Mouse (Mus musculus): ENCODE data around the gene Sin3a. TPM values are rescaled to one million over a fixed set of nuclear protein-coding genes. Genes with fewer than 3 reads are reported as not detected.

Gene Sin3a
- polyA plus RNA-seq, 1 experiment: 83.3 TPM

GRCm38 (mm10) chr9:57156383-57156782 lies 84.5 kb downstream of the Sin3a start:
- TF ChIP-seq POLR2A (IDR thresholded peaks at IDR 0.05; ENCODE audit: low read depth, low read length) (no peak), CTCF (IDR thresholded peaks at IDR 0.05; ENCODE audit: extremely low read depth, insufficient read depth, insufficient read length, insufficient replicate concordance) (no peak)

DNA sequence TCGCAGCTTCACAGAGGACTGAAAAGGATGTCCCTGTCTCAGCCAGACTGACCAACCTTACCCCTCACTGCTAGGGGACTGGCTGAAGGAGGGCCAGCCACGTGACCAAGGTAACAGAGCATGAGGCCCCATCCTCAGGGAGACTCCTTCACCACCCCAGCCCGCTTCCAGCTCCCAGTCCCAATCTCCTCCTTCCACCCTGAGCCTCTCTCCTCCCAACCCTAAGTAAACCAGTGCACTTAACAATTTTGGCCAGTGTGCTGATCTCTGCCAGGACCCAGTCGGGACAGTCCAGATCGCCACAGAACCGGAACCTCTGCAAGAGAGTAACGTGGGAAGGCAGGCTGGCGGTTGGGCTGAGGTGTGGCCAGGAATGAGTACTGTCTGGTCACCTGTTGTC lies 85.0 kb downstream of the Sin3a start:
- no peak for TF ChIP-seq POLR2A (IDR thresholded peaks at IDR 0.05; ENCODE audit: low read depth, low read length)
- no peak for TF ChIP-seq CTCF (IDR thresholded peaks at IDR 0.05; ENCODE audit: extremely low read depth, insufficient read depth, insufficient read length, insufficient replicate concordance)
- Histone ChIP-seq H3K4me3 (ENCODE audit: extremely low read depth, insufficient read depth, insufficient read length) (no peak overlapping the region), H3K36me3 (ENCODE audit: control insufficient read depth, insufficient read depth, low read length) (peaks cover 8% of the 10 kb centered on the region), H3K27me3 (ENCODE audit: control insufficient read depth, insufficient read depth, low read length) (no peaks in the 10 kb centered on the region), H3K27ac (ENCODE audit: insufficient read depth, low read length) (no peak overlapping the region), H3K4me1 (ENCODE audit: control insufficient read depth, insufficient read depth, insufficient read length) (peaks cover 7% of the 10 kb centered on the region; the same call in 1 of the 2 replicates)
- no peak for DNase-seq (ENCODE audit: low read depth in 1 of 2, low spot score in 2 of 2)
- 89% methylated on average over 8 of the region's 8 CpGs for WGBS

More at GRCm38 (mm10) chr9:57156383-57156782, 84.5 kb downstream of the Sin3a start:
- no peaks in the 10 kb centered on the region for H3K27me3 ChIP-seq (ENCODE audit: control insufficient read depth, insufficient read depth, low read length)
- peaks cover 7% of the 10 kb centered on the region; the same call in 1 of the 2 replicates for H3K4me1 ChIP-seq (ENCODE audit: control insufficient read depth, insufficient read depth, insufficient read length)
- H3K27ac ChIP-seq (ENCODE audit: insufficient read depth, low read length): no peak overlapping the region
- DNase-seq (ENCODE audit: low read depth in 1 of 2, low spot score in 2 of 2): no peak
- H3K36me3 ChIP-seq (ENCODE audit: control insufficient read depth, insufficient read depth, low read length): peaks cover 8% of the 10 kb centered on the region
- WGBS: 93% methylated on average over 7 of the region's 7 CpGs
- H3K4me3 ChIP-seq (ENCODE audit: extremely low read depth, insufficient read depth, insufficient read length): no peak overlapping the region

DNA sequence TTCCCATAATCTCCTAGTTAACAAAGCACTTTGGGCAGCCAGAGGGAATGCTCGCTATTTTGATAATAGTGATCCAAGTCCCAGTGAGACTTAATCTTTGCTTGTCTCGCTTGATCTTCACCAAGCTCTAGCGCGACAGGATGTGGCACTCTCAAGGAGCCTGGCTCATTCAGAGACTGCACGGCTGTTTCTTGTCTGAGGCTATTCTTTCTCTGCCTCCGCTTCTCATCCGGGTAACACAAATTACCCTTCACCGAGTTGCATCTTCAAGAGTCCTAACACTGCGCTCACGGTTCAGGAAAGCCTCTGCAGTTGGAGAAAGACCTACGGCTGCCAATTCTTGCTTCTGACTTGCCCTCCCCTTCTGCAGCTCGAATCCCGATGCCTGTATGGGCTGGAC lies 85.7 kb downstream of the Sin3a start:
- 26% methylated on average over 13 of the region's 13 CpGs for WGBS
- no peak for DNase-seq (ENCODE audit: low read depth in 1 of 2, low spot score in 2 of 2)
- H3K27ac ChIP-seq (ENCODE audit: insufficient read depth, low read length): peak overlapping the region; percentile 28; the same call in 1 of the 2 replicates

GRCm38 (mm10) chr9:57158013-57158470 lies 86.2 kb downstream of the Sin3a start, which contains the start of gene Commd4:
Gene Commd4 (minus strand): TSS chr9:57158331.
- TF ChIP-seq POLR2A (IDR thresholded peaks at IDR 0.05; ENCODE audit: low read depth, low read length): no peak
- TF ChIP-seq CTCF (IDR thresholded peaks at IDR 0.05; ENCODE audit: extremely low read depth, insufficient read depth, insufficient read length, insufficient replicate concordance): no peak
- peak; percentile 78 to 84 for DNase-seq (ENCODE audit: low read depth in 1 of 2, low spot score in 2 of 2)
- Histone ChIP-seq H3K4me3 (ENCODE audit: extremely low read depth, insufficient read depth, insufficient read length) (peak within 1 kb of the TSS; percentile 89), H3K27ac (ENCODE audit: insufficient read depth, low read length) (peak within 1 kb of the TSS; percentile 28), H3K36me3 (ENCODE audit: control insufficient read depth, insufficient read depth, low read length) (peaks cover 8% of the 10 kb centered on the region), H3K4me1 (ENCODE audit: control insufficient read depth, insufficient read depth, insufficient read length) (peaks cover 7% of the 10 kb centered on the region; the same call in 1 of the 2 replicates), H3K27me3 (ENCODE audit: control insufficient read depth, insufficient read depth, low read length) (no peaks in the 10 kb centered on the region)
- WGBS: under 1% methylated on average over 24 of the region's 24 CpGs

More for the DNA sequence above, 85.7 kb downstream of the Sin3a start:
- TF ChIP-seq POLR2A (IDR thresholded peaks at IDR 0.05; ENCODE audit: low read depth, low read length): no peak
- TF ChIP-seq CTCF (IDR thresholded peaks at IDR 0.05; ENCODE audit: extremely low read depth, insufficient read depth, insufficient read length, insufficient replicate concordance): no peak
- H3K4me1 ChIP-seq (ENCODE audit: control insufficient read depth, insufficient read depth, insufficient read length): peaks cover 7% of the 10 kb centered on the region; the same call in 1 of the 2 replicates
- no peaks in the 10 kb centered on the region for H3K27me3 ChIP-seq (ENCODE audit: control insufficient read depth, insufficient read depth, low read length)
- H3K36me3 ChIP-seq (ENCODE audit: control insufficient read depth, insufficient read depth, low read length): peaks cover 8% of the 10 kb centered on the region
- peak overlapping the region; percentile 89 for H3K4me3 ChIP-seq (ENCODE audit: extremely low read depth, insufficient read depth, insufficient read length)

DNA sequence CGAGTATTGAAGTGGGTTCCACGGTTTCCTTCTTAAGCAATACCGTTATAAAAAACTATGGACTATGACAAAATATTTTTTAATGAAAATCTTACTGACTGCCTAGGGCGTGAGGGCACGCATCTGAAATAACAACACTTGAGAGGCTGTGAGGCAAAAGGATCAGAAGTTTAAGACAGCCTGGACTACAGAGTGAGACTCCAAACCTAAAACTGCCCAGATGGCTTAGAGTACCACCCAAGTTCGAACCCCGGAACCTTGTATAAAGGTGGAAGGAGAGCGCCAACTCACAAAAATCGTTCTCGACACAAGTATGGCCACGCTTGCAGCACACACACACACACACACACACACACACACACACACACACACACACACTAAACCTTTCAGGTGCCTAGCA lies 86.7 kb downstream of the Sin3a start:
- TF ChIP-seq CTCF (IDR thresholded peaks at IDR 0.05; ENCODE audit: extremely low read depth, insufficient read depth, insufficient read length, insufficient replicate concordance): no peak
- TF ChIP-seq POLR2A (IDR thresholded peaks at IDR 0.05; ENCODE audit: low read depth, low read length): no peak
- Histone ChIP-seq H3K4me1 (ENCODE audit: control insufficient read depth, insufficient read depth, insufficient read length) (peaks cover 7% of the 10 kb centered on the region; the same call in 1 of the 2 replicates), H3K36me3 (ENCODE audit: control insufficient read depth, insufficient read depth, low read length) (peaks cover 8% of the 10 kb centered on the region), H3K27me3 (ENCODE audit: control insufficient read depth, insufficient read depth, low read length) (no peaks in the 10 kb centered on the region), H3K4me3 (ENCODE audit: extremely low read depth, insufficient read depth, insufficient read length) (peak overlapping the region; percentile 89), H3K27ac (ENCODE audit: insufficient read depth, low read length) (no peak overlapping the region)
- DNase-seq (ENCODE audit: low read depth in 1 of 2, low spot score in 2 of 2): no peak
- whole genome bisulfite sequencing: 45% methylated on average over 11 of the region's 11 CpGs

GRCm38 (mm10) chr9:57162496-57162895 lies 90.7 kb downstream of the Sin3a start:
- no peak overlapping the region for H3K4me3 ChIP-seq (ENCODE audit: extremely low read depth, insufficient read depth, insufficient read length)
- H3K27ac ChIP-seq (ENCODE audit: insufficient read depth, low read length): no peak overlapping the region
- TF ChIP-seq CTCF (IDR thresholded peaks at IDR 0.05; ENCODE audit: extremely low read depth, insufficient read depth, insufficient read length, insufficient replicate concordance) (peak; percentile 4; the same call in 1 of the 2 replicates), POLR2A (IDR thresholded peaks at IDR 0.05; ENCODE audit: low read depth, low read length) (no peak)
- no peaks in the 10 kb centered on the region for H3K27me3 ChIP-seq (ENCODE audit: control insufficient read depth, insufficient read depth, low read length)
- H3K4me1 ChIP-seq (ENCODE audit: control insufficient read depth, insufficient read depth, insufficient read length): peaks cover under 1% of the 10 kb centered on the region; the same call in 1 of the 2 replicates
- 10% methylated on average over 3 of the region's 3 CpGs for WGBS
- H3K36me3 ChIP-seq (ENCODE audit: control insufficient read depth, insufficient read depth, low read length): no peaks in the 10 kb centered on the region
- no peak for DNase-seq (ENCODE audit: low read depth in 1 of 2, low spot score in 2 of 2)

DNA sequence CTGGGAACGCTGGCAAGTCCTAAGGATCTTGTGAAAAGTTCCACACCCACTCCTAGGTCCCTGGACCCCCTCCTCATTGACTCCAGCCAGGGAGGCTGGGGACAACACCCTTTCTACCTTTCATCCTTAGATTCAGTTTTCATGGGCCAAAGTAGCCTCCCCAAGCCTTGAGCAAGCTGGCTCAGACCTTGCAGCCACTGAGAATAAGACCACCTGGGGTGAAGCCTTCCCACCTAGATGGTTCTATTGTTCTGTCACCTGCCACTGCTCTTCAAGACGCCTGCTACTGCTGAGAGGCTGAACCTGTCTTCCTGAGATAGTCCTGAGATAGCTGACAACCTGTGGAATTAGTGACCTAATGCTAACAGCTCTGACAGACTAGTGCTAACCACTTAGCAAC lies 91.3 kb downstream of the Sin3a start:
- WGBS: 63% methylated on average over 2 of the region's 2 CpGs
- no peaks in the 10 kb centered on the region for H3K36me3 ChIP-seq (ENCODE audit: control insufficient read depth, insufficient read depth, low read length)

More for the DNA sequence above, 91.3 kb downstream of the Sin3a start:
- H3K27ac ChIP-seq (ENCODE audit: insufficient read depth, low read length): no peak overlapping the region
- H3K27me3 ChIP-seq (ENCODE audit: control insufficient read depth, insufficient read depth, low read length): no peaks in the 10 kb centered on the region
- DNase-seq (ENCODE audit: low read depth in 1 of 2, low spot score in 2 of 2): no peak
- no peak overlapping the region for H3K4me3 ChIP-seq (ENCODE audit: extremely low read depth, insufficient read depth, insufficient read length)
- no peaks in the 10 kb centered on the region; the same call in 1 of the 2 replicates for H3K4me1 ChIP-seq (ENCODE audit: control insufficient read depth, insufficient read depth, insufficient read length)
- no peak for TF ChIP-seq CTCF (IDR thresholded peaks at IDR 0.05; ENCODE audit: extremely low read depth, insufficient read depth, insufficient read length, insufficient replicate concordance)
- no peak for TF ChIP-seq POLR2A (IDR thresholded peaks at IDR 0.05; ENCODE audit: low read depth, low read length)

All from spleen, adult 2 months (tissue).